Mouse (Mus musculus) heart, adult 2 months (tissue): ENCODE measurements around the gene 2410015M20Rik. TPM values are rescaled to one million over a fixed set of nuclear protein-coding genes. Genes with fewer than 3 reads are reported as not detected.

Experiments
- DNase-seq, 2 experiments: peaks; one replicate each; pipeline ENCODE4 v3.0.0; 2021
- H3K27ac ChIP-seq: fragments of 200-600 bp; 2 replicates; pipeline ENCODE4 v1.8.1; 2022
- H3K27me3 ChIP-seq: fragments of 200-500 bp; 2 replicates; pipeline ENCODE4 v1.6.1; 2012; ENCODE audit warnings: mild to moderate bottlenecking, low read length, inconsistent platforms, mixed read lengths; ENCODE audit not compliant: control insufficient read depth, insufficient read depth
- H3K36me3 ChIP-seq: fragments of 200-500 bp; 2 replicates; pipeline ENCODE4 v1.6.1; 2012; ENCODE audit warnings: low read length, inconsistent platforms; ENCODE audit not compliant: control insufficient read depth, insufficient read depth
- H3K4me1 ChIP-seq: fragments of 200-500 bp; 2 replicates; pipeline ENCODE4 v1.6.1; 2011; ENCODE audit warnings: low read length; ENCODE audit not compliant: control insufficient read depth, insufficient read depth
- H3K4me3 ChIP-seq: fragments of 200-600 bp; 2 replicates; pipeline ENCODE4 v1.8.1; 2022
- H3K79me2 ChIP-seq: fragments of 200-500 bp; replicated peaks from 2 replicates; pipeline ENCODE4 v1.6.1; 2012; ENCODE audit warnings: mild to moderate bottlenecking, inconsistent platforms, low read length, moderate library complexity, mixed read lengths; ENCODE audit not compliant: control insufficient read depth, insufficient read depth
- H3K9ac ChIP-seq: fragments of 200-500 bp; 2 replicates; pipeline ENCODE4 v1.6.1; 2012; ENCODE audit warnings: low read depth, mild to moderate bottlenecking, control low read depth, inconsistent platforms, low read length, mixed read lengths
- CTCF ChIP-seq: fragments of 200-600 bp; IDR thresholded peaks from 2 replicates; pipeline ENCODE4 v1.8.1; 2022; ENCODE audit warnings: antibody characterized with exemption, mild to moderate bottlenecking, moderate library complexity
- EP300 ChIP-seq: fragments of 200-500 bp; IDR thresholded peaks from 2 replicates; pipeline ENCODE4 v1.6.1; 2011; ENCODE audit warnings: low read depth, low read length, control low read depth; ENCODE audit not compliant: insufficient read depth
- POLR2A ChIP-seq: fragments of 200-500 bp; IDR thresholded peaks from 2 replicates; pipeline ENCODE4 v1.6.1; 2011; ENCODE audit warnings: mild to moderate bottlenecking, low read depth, low read length, control low read depth; ENCODE audit not compliant: insufficient read depth
- WGBS: fragments of 180-500 bp; shearing (Covaris S2); methylation state at CpG from one replicate; pipeline ENCODE4 v1.1.7; 2018; 5-methylcytosine and 5-hydroxymethylcytosine counted together
- intact Hi-C: fragments of 180-260 bp; cut with DNase I; formaldehyde crosslinking; loops from one replicate; pipeline ENCODE4 v1.15.1; 2025
- polyA plus RNA-seq: library from polyadenylated mRNA; depleted of rRNA; stranded (reverse); fragments of >200 nt; gene quantifications from 2 replicates; pipeline ENCODE4 v1.2.3, GENCODE M21; 2012
- total RNA-seq, 2 experiments: library from RNA; stranded (reverse); gene quantifications; 2 replicates each; pipeline ENCODE4 v1.2.3; 2021

The 2410015M20Rik gene
- total and polyA plus RNA-seq, 3 experiments: 291 to 381 (median 329) TPM

DNA sequence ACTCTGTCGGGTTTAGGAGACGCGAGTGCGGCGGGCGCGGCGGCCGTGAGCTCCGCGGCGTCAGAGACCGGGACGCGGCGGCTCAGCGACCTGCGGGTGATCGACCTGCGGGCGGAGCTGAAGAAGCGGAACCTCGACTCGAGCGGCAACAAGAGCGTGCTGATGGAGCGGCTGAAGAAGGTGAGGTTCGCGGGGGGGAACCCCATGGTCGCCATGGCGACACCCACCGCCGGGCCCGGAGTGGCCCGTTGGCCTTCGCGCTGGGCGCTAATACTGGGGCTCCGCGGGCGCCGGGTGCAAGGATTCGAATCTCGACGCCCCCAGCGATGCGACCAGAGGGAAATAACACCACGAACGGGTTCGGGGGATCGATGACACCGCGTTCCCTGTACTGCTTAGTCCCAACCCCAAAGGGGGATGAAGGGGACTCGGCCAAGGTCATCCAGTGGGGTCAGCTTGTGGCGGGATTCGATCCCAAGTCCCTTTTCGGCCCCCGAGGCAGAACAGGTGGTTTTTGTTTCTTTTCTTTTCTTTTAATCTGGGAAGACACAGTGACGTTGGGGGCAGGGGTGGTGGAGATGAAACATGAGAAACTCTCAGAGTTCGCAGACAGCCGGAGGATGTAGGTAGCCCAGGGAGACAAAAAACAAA is 24.3 kb downstream of the 2410015M20Rik start:
- Histone ChIP-seq H3K27me3 (no peaks in the 10 kb centered on the region), H3K79me2 (peaks cover 16% of the 10 kb centered on the region), H3K27ac (peak overlapping the region; percentile 98), H3K4me3 (peak overlapping the region; percentile 88), H3K36me3 (peaks cover 33% of the 10 kb centered on the region), H3K4me1 (peaks cover 23% of the 10 kb centered on the region), H3K9ac (peak overlapping the region; percentile 91)
- no peak for TF ChIP-seq EP300
- intact Hi-C loops: no loop called here
- WGBS: under 1% methylated on average over 61 of the region's 61 CpGs
- DNase-seq: peak in 1 of 2 experiments; percentile 76

DNA sequence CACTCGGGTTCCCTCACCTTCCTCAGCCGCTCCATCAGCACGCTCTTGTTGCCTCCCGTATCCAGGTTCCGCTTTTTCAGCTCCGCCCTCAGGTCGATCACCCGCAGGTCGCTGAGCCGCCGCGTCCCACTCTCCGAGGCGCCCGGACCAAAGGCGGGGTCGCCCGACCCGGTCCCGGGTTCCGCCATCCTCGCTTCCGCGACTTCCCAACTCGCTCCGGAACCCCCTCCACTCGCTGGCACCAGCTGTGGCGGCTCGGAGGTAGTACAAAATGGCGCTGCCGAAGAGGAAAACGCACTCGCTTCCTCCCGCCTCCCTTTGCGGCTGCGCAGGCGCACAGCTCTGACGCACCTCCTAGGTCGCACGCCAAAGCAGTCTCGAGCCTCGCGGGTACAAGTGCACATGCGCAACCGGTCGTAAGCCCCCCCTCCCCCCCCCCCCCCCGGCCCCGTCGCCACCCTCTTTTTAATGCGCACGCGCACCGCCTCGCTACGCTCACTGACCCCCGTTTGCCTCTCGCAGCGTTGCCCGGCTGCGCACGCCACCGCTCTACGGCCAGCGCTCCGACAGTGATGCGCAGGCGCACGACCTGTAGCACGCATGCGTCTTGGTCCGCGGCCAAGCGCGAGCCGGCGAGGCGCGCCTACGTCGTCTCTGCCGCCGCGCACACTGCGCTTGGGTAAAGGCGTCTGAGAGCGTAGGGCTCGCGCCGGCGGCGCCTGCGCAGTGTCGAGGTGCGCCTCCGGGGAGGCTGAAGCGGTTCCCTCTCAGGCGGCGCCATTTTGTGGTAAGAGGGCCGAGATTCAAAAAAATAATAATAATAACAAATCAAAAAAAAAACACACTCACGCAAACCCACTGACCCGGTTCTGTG is 25.1 kb downstream of the 2410015M20Rik start, which contains the start of the genes Safb2 and Safb:
TSS of gene Safb2 (minus strand) at position 329 of the 874 bp plus-strand sequence.
TSS of gene Safb (plus strand) at position 569 of the 874 bp plus-strand sequence.
- peak within 1 kb of the TSS; percentile 98 for H3K27ac ChIP-seq
- peak; percentile 25; the same call in 1 of the 2 replicates for TF ChIP-seq CTCF
- TF ChIP-seq EP300: peak; percentile 72
- peak; percentile 92 for TF ChIP-seq POLR2A
- peaks cover 16% of the 10 kb centered on the region for H3K79me2 ChIP-seq
- peak within 1 kb of the TSS; percentile 97 for H3K9ac ChIP-seq
- H3K4me1 ChIP-seq: peaks cover 23% of the 10 kb centered on the region
- under 1% methylated on average over 97 of the region's 101 CpGs for WGBS
- H3K36me3 ChIP-seq: peaks cover 33% of the 10 kb centered on the region
- peak within 1 kb of the TSS; percentile 100 for H3K4me3 ChIP-seq
- H3K27me3 ChIP-seq: no peaks in the 10 kb centered on the region
- DNase-seq: peak; percentile 100
- intact Hi-C loops: loop anchor here (5.0 kb wide), 1 partner anchor 43 kb away; the partner anchor contains the start of genes Catsperd and Lonp1

DNA sequence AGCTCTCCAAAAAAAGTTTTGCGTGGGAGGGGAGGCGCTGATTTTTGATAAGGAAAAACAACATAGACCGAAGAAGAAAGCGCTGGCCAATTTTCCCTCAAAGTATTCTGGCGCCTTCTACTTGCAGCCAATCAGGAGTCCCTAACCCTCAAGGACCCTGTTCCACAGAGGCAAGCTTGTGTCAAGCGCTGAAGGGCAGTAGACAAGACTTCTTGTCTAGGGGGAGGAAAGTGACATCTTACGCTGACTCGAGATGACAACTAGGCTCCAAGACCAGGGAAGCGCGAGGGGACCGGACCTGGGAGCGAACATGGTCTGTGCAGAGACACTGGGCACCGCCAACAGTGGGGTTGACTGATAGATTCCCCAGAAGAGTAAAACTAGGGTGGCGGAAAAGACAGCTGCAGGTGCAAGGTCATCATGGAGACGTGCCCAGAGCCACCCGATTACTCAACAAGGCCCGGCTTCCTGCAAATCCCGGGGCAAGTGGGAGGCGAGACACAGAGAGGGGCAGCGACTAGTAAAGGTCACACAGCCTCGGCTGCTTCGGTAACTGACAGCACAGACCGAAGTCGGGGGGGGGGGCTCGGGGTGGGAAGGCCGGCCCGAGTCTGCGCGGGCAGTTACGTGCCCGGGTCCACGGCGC is 25.8 kb downstream of the 2410015M20Rik start:
- Histone ChIP-seq H3K36me3 (peaks cover 33% of the 10 kb centered on the region), H3K27ac (peak overlapping the region; percentile 98), H3K9ac (peak overlapping the region; percentile 97), H3K4me1 (peaks cover 23% of the 10 kb centered on the region), H3K79me2 (peaks cover 17% of the 10 kb centered on the region), H3K27me3 (no peaks in the 10 kb centered on the region), H3K4me3 (peak overlapping the region; percentile 100)
- DNase-seq: peak; percentile 18 to 63
- TF ChIP-seq CTCF (no peak), EP300 (no peak), POLR2A (no peak)
- WGBS: under 1% methylated on average over 33 of the region's 33 CpGs
- intact Hi-C loops: loop anchor here (5.0 kb wide), 1 partner anchor 44 kb away; the partner anchor contains the start of genes Catsperd and Lonp1

DNA sequence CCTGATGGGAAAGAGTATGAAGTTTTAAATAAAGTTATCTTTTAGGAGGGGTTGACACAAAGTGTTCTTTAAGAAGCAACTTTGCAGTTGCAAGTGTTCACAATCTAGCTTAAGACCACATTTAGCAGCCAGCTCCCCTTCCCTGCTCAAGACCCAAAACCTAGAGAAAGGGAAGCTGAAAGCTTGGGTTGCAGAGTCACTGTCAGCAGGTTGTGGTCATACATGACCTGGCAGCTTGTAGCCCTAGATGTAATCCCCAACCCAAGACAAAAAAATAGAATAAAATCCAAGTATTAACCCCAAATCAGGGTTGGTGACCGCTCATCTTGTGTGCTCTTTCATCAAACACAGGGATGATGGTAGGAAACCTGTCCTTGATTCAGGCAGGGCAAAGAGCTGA is 26.5 kb downstream of the 2410015M20Rik start:
- Histone ChIP-seq H3K27me3 (no peaks in the 10 kb centered on the region), H3K4me3 (peak overlapping the region; percentile 100), H3K79me2 (peaks cover 16% of the 10 kb centered on the region), H3K4me1 (peaks cover 21% of the 10 kb centered on the region), H3K9ac (peak overlapping the region; percentile 17), H3K27ac (peak overlapping the region; percentile 98), H3K36me3 (peaks cover 30% of the 10 kb centered on the region)
- intact Hi-C loops: loop anchor here (5.0 kb wide), 1 partner anchor 44 kb away; the partner anchor contains the start of genes Catsperd and Lonp1
- TF ChIP-seq CTCF (no peak), EP300 (no peak), POLR2A (no peak)
- DNase-seq: no peak
- 61% methylated on average over 1 of the region's 1 CpGs for WGBS

DNA sequence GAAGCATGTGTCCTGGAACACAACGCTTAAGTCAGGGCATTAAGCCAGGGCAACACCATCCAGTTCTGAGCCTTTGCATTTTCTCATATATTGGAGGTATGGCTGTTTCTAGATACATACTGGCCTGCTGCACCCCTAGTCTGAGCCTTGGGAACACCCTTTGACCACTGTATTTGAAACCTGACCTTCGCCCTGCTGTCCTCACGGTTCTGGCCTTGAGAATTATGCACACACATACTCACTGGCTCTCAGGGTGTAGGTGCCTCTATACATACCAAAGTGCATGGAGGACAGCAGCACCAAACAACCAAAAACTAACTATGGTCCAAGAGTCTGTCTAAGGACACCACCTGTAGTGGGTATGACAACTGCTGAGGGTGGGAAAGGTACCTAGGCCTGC is 36.6 kb downstream of the 2410015M20Rik start:
- H3K4me1 ChIP-seq: no peaks in the 10 kb centered on the region
- DNase-seq: no peak
- no peak overlapping the region for H3K4me3 ChIP-seq
- no peaks in the 10 kb centered on the region for H3K36me3 ChIP-seq
- intact Hi-C loops: no loop called here
- H3K27me3 ChIP-seq: no peaks in the 10 kb centered on the region
- no peaks in the 10 kb centered on the region for H3K79me2 ChIP-seq
- 91% methylated on average over 3 of the region's 3 CpGs for WGBS
- no peak for TF ChIP-seq EP300
- no peak for TF ChIP-seq POLR2A
- no peak for TF ChIP-seq CTCF
- H3K9ac ChIP-seq: no peak overlapping the region
- no peak overlapping the region for H3K27ac ChIP-seq
